Mouse (Mus musculus): ENCODE results near the gene Gck.

Gck gene

GRCm38 (mm10) chr11:5877421-5877820 lies 72.5 kb downstream of the Gck start:
- no peak for DNase-seq (ENCODE audit: low spot score in 2 of 2)

- DNase-seq (ENCODE audit: low spot score in 2 of 2): no peak
Observed at GRCm38 (mm10) chr11:5873192-5873591, 76.7 kb downstream of the Gck start.

GRCm38 (mm10) chr11:5872707-5873106 lies 77.2 kb downstream of the Gck start:
- DNase-seq (ENCODE audit: low spot score in 2 of 2): no peak

GRCm38 (mm10) chr11:5870069-5870468 lies 79.8 kb downstream of the Gck start:
- no peak for DNase-seq (ENCODE audit: low spot score in 2 of 2)

GRCm38 (mm10) chr11:5869331-5869730 lies 80.5 kb downstream of the Gck start:
- no peak for DNase-seq (ENCODE audit: low spot score in 2 of 2)

- no peak for DNase-seq (ENCODE audit: low spot score in 2 of 2)
Observed at GRCm38 (mm10) chr11:5868324-5868723, 81.6 kb downstream of the Gck start.

- DNase-seq (ENCODE audit: low spot score in 2 of 2): no peak
Observed at GRCm38 (mm10) chr11:5867196-5867595, 82.7 kb downstream of the Gck start.

GRCm38 (mm10) chr11:5862394-5863105 lies 87.3 kb downstream of the Gck start:
- no peak for DNase-seq (ENCODE audit: low spot score in 2 of 2)

- no peak for DNase-seq (ENCODE audit: low spot score in 2 of 2)
Observed at GRCm38 (mm10) chr11:5861678-5862393, 88.0 kb downstream of the Gck start, which contains the start of gene Aebp1. Gene Aebp1 (plus strand): TSS chr11:5861947.

GRCm38 (mm10) chr11:5860639-5861038 lies 89.2 kb downstream of the Gck start:
- DNase-seq (ENCODE audit: low spot score in 2 of 2): no peak

GRCm38 (mm10) chr11:5859883-5860550 lies 89.9 kb downstream of the Gck start:
- no peak for DNase-seq (ENCODE audit: low spot score in 2 of 2)

GRCm38 (mm10) chr11:5858723-5859122 lies 91.2 kb downstream of the Gck start:
- DNase-seq (ENCODE audit: low spot score in 2 of 2): no peak

GRCm38 (mm10) chr11:5856479-5857130 lies 93.3 kb downstream of the Gck start:
- no peak for DNase-seq (ENCODE audit: low spot score in 2 of 2)

- DNase-seq (ENCODE audit: low spot score in 2 of 2): peak in 1 of 2 experiments; percentile 48
Observed at GRCm38 (mm10) chr11:5855902-5856301, 94.0 kb downstream of the Gck start.

GRCm38 (mm10) chr11:5855481-5855880 lies 94.4 kb downstream of the Gck start:
- no peak for DNase-seq (ENCODE audit: low spot score in 2 of 2)

GRCm38 (mm10) chr11:5852314-5852713 lies 97.6 kb downstream of the Gck start:
- DNase-seq (ENCODE audit: low spot score in 2 of 2): no peak

- no peak for DNase-seq (ENCODE audit: low spot score in 2 of 2)
Observed at GRCm38 (mm10) chr11:5851021-5851736, 98.7 kb downstream of the Gck start.
